Mouse (Mus musculus): ENCODE results near the gene Mtr.

DNA sequence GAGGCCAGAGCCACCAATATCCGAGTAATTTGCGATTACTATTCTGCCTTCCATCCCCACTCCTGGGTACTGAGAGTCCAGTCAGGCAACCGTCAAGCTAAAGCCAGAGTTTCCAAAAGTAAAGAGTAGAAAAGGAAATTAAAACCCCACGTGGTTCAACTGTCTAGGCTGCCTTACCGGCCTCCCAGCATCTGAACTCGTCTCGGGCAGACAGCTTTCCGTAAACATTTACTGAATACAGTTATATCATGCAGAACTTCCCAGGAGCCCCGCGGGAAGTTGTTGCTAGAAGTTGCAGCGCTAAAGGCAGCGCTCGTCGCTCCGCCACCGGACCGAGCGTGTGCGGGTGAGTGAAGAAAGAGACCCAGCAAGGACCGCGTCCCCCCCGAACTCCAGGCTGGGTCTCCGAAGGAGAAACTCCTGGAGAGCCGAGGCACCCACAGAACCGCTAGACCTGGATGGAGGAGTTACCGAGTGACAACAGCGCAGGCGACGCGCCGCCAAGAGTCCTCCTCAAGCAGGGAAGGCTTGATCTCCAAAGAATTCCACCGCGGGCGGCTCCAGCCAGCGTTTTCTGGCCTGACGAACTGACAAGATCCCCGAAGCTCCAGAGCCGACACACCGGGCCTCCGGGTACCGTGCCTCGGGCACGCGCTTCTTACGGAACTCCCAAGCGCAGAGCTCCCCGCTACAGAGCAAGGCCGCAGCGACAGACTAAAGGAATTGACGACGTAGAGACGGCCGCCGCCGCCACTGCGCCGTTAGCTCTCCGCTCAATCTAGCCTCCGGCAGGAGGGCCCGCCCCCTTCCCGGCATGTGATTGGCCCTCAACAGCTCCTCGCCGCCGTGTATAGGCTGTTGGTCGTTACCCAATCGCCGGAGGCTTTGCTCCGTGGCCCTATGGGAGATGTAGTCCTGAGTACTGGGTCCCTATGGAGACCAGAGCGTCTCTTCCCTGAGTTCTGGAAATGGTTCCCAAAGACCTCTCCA, at the start of gene Mtr:
- TF ChIP-seq CTCF (IDR thresholded peaks at IDR 0.05; ENCODE audit: low read depth, low read length): no peak
- TF ChIP-seq GATA1 (IDR thresholded peaks at IDR 0.05; ENCODE audit: borderline replicate concordance, low read length): no peak
